18 mouse cellular contexts compared by ENCODE assay signal in genomic region chr5:130492305-130492704, GRCm38 (mm10).
"Had no signal": no experiment of that assay in that cellular context is flagged by ENCODE, and none has a peak within 500 bp of the region (broad histone marks: within the 10 kb centered on the region; RNA-seq: fewer than 3 reads in every experiment).

No protein-coding gene starts in this region.

- H3K27me3 ChIP-seq: limb, embryonic 12.5 days; limb, embryonic 15.5 days; midbrain, embryonic 12.5 days; midbrain, embryonic 15.5 days; neural tube, embryonic 12.5 days; neural tube, embryonic 15.5 days; stomach, embryonic 15.5 days had no signal

- H3K4me1 ChIP-seq: limb, embryonic 12.5 days; limb, embryonic 15.5 days; midbrain, embryonic 12.5 days; midbrain, embryonic 15.5 days; neural tube, embryonic 12.5 days; neural tube, embryonic 15.5 days; stomach, embryonic 15.5 days had no signal

- ATAC-seq: liver, postnatal 0 days; lung, postnatal 0 days; midbrain, embryonic 15.5 days had no signal

- H3K4me3 ChIP-seq: limb, embryonic 12.5 days; limb, embryonic 15.5 days; midbrain, embryonic 12.5 days; midbrain, embryonic 15.5 days; neural tube, embryonic 12.5 days; neural tube, embryonic 15.5 days; stomach, embryonic 15.5 days had no signal

- DNase-seq: kidney, postnatal 14 days; kidney, postnatal 4 days; left cerebral cortex, postnatal 4 days; liver, postnatal 0 days; lung, embryonic 14.5 days; right cerebral cortex, postnatal 25 days; spleen, adult 18-20 months; thymus, postnatal 25 days had no signal

- H3K27ac ChIP-seq: limb, embryonic 12.5 days; limb, embryonic 15.5 days; liver, embryonic 14.5 days; macrophage; midbrain, embryonic 12.5 days; midbrain, embryonic 15.5 days; neural tube, embryonic 12.5 days; neural tube, embryonic 15.5 days; stomach, embryonic 15.5 days had no signal
